Mouse (Mus musculus) lung, postnatal 10 days (tissue): ENCODE data around the gene Prlr.
A peak's percentile ranks its signal among the peaks of the same experiment; 100 is the strongest.

Experiments
- DNase-seq: peaks from one replicate; pipeline ENCODE4 v3.0.0; 2021

The Prlr gene

DNA sequence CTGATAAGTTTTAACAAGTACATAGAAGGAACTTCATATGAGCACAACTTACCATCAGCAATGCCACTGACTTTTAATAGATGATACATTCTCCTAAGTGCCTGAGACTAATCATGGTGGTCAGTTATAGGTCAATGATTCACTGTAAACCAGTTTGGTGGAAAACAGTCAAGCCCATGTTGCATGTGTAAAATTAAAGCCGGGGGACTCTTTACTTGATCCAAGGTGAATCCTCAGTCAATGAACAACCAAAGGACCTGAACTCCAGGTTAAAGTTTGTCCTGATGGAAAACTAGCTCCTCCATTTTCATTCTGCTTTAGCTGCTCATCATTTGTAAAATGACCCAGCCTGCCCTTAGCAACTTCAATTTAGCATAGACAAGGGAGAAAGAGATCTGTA lies 155.5 kb downstream of the Prlr start:
- DNase-seq: no peak

GRCm38 (mm10) chr15:10338606-10339005 lies 161.6 kb downstream of the Prlr start:
- DNase-seq: peak; percentile 1

DNA sequence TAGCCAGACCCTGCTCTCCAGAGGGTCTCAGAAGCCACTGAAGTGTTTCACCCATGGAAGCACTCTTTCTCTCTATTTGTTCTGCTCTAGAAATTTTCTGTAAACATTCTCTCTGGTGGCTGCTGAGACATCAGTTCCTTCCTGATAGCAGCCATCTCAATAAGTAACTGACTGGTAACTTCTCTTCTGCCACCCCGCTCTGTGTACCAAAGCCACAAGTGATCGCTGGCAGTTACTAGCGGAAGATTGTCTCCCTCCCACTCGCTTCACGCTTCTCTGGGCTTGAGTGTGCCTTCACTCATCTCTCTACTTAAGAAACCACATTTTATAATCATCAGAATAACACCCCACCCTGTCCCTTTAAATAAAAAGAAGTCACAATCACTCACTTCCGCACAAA lies 170.0 kb downstream of the Prlr start:
- no peak for DNase-seq

DNA sequence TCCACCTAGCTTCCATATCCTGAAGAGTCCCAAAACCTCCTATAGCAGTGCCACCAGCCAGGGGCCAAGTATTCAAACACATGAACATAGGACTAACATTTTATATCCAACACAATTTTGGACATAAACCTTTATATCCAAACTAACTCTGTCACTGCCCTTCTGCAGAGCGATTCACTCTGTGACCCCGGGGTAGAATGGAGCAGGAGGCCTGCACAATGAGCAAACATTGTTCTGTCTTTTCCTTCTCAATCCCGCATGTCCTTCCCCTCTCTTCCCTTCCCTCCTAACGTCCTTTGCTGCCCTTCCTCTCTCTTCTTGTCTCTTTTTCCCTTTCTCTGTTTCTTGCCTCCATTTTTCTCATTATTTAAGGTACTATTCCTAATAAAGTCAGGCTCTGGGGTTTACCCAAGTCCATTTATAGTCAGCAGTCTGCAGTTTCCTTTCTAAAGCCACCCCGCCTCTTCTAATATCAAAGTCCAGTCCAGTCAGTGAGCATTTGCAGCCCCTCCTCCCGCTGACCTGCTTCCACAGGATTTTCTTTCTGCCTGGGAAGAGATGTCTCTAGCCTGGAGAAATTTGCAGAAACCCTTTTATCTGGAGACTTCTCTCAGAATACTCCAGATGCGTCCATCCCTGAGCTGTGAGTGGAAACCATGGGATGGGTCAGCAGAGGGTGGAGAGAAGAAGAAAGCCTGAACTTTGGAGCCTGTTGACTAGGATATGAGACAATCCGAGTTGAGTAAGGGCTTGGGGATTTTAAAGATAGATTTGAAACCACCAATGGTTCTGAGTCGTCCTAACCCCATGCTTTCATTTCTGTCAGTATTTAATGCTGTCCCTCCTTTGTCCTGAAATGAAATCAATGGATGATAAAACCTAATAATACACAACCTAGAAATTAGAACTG lies 181.3 kb downstream of the Prlr start, which contains the start of gene Agxt2:
Gene Agxt2 (plus strand): TSS at position 494 of the 910 bp plus-strand sequence.
- no peak for DNase-seq

DNA sequence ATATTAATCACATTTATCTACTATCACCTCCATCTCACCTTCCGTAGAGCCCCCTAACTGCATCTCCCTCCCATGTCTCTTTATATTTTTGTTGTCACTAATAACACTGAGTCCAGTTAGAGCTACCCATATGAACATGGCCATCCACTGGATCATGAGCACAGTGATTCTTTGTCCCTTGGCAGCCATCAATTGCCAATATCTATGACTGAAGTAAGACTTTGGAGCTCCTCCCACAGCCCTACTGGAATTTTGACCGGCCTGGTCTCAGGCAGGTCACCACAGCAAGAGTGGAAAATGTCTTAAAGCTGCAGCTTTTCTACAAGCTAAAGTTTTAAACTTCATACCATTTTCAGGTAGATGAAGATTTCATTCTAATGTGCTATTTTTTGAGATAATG lies 189.3 kb downstream of the Prlr start:
- DNase-seq: no peak

DNA sequence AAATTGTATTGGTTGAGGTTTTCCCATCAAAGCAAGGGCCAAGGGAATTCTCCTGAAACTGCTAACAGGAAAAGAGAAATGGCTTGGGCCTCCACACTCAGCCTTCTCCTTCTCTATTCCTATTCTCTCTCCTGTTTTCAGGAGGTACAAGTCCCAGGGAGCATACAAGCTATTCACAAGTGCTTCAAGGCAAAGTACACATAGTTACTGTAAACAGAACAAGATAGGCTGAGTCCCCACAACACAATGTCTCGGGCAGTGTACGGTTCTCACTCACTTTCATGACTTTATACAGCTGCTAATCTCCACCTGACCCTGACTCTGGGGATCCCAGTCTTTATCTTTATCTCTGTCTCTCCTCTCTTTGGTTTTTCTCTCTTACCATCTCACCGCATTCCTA lies 198.4 kb downstream of the Prlr start:
- DNase-seq: no peak

DNA sequence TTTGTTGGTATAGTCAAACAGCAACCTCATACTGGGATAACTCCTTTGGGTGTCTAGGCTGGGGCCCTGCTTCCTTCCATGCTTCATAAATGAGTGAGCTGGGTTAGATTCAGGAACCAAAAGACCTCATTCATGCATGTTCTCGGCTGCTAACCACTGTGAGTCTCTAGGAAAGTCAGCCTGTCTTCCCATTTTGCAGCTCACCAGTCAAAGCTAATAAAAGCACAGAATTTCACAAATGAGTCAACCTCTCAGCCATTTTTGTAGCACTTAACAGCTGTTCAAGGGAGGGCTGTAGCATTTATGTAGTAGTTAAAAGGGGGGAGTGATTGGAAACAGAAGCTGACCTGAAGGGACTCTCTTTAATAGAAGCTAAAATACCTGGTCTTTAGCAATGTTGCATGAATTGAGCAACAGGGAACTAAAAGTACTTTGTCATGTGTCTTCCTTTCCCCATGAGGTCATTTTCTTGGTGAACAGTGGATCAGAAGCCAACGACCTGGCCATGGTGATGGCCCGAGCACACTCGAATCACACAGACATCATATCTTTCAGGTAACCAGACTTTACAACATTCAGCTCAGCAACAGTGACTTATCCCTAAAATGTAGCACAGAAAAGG lies 201.4 kb downstream of the Prlr start:
- no peak for DNase-seq

DNA sequence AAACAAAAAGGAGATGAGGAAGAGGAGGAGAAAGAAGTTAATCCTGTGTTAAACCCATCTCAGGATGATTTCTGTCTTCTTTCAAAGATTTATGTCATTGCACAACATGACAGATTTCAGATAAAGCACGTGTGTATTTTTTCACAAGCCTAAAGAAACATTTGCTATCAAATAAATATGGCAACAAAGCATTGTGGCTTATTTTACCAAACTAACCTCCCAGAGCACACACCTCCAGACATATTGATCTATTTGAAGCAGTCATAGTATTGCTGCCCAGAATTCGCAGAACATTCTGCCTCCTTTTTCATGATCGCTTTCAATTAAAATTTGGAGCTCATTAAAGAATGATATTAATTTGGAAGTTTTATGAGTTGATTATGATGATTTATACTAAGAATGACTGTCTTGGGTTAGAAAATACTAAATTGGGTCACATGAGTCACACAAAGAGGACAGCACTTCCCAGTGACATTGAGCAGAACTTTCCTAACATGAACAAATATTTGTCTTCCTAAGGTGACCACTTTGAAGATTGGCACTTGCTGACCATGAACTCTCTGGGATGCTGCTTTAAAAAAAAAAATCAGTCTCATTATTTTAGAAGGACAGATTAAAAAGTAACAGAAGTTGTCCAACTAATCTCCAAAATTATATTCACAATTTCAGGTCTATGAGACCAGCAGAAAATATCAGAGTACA lies 202.9 kb downstream of the Prlr start:
- DNase-seq: no peak

DNA sequence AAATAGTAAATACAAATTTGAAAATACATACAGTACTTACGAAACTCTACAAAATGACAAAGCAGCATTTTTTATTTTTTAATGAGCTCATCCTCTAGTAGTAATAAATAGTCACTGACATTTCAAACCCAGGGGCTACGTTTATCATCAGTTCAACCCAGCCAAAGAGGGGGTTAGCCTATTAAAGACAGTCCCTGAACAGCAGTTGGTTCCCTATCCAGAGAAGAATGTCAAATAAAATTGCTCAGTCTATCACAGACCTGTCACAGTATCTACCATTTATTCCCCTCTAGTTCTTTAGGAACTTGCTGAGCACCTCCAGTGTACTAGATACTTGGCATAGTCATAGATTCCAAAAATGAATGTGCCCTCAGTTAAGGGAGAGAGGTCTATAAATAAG lies 210.2 kb downstream of the Prlr start:
- no peak for DNase-seq
